Mouse (Mus musculus) activated CD4-positive, CD25-positive, alpha-beta regulatory T cell, adult 4 months (primary cell): ENCODE results near the gene Ankdd1b. TPM values are rescaled to one million over a fixed set of nuclear protein-coding genes. Genes with fewer than 3 reads are reported as not detected.
A peak's percentile ranks its signal among the peaks of the same experiment; 100 is the strongest.

Experiments
- ATAC-seq: one replicate; pipeline ENCODE4 v1.8.0; 2017
- polyA plus RNA-seq, 2 experiments: library from polyadenylated mRNA; unstranded; fragments of 100-300 nt; shearing (Covaris generic); gene quantifications; one replicate each; pipeline ENCODE4 v1.2.1; 2017

Ankdd1b gene
- polyA plus RNA-seq, 2 experiments from 2014 or later = not detected

DNA sequence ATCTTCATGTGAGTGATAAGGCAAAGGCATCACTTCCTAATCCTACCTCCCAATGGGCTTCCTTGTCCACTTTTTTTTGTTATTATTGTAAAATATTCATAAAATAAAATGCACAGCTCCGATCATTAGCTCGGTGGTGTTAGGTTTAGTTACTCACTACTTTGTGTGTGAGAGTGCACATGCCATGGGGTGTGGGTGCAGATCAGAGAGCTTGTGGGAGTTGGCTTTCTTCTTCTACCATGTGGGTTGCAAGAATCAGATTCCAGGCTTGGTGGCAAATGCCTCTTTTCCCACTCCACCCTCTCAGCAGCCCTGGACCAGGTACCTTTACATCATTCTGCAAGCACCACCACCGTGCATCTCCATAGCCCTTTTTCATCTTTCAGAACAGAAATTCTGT is 18.4 kb downstream of the Ankdd1b start:
- ATAC-seq = no peak

GRCm38 (mm10) chr13:96451386-96452140 is 19.4 kb downstream of the Ankdd1b start:
- ATAC-seq = no peak

- ATAC-seq = no peak
These were observed 20.1 kb downstream of the Ankdd1b start for GRCm38 (mm10) chr13:96450869-96451268.

DNA sequence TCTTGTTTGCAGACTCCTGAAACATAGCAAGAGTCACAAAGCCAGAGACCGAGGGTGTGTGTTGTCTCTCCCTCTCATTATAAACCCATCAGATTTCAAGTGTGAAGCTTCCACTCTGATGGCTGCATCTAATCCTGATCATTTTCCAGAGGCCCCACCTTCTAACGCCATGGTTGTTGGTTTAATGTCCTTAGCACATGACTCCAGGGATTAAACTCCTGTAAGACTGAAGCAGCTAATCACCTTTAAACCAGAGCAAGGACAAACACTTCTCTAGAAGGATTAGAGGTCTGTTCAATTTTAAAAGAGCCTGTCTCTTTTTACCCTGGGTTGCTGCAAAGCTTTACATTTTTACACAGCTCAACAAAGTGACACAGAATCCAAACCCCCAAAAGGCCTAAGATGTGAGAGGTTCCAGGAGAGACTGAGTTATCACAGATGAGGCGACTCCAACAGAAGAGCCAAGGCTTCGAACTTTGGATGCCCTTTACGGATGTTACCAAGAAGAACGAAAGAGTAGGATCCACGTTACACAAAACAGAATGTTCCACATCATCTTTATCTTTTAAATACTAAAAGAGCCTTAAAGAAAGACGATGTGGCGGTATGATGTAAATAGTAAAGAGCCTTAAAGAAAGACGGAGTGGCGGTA is 20.7 kb downstream of the Ankdd1b start:
- no peak for ATAC-seq

GRCm38 (mm10) chr13:96440436-96440835 is 30.6 kb downstream of the Ankdd1b start:
- no peak for ATAC-seq

- no peak for ATAC-seq
These were observed 34.1 kb downstream of the Ankdd1b start for GRCm38 (mm10) chr13:96436921-96437320.

- no peak for ATAC-seq
These were observed 35.2 kb downstream of the Ankdd1b start for GRCm38 (mm10) chr13:96435793-96436192.

GRCm38 (mm10) chr13:96434899-96435331 is 36.1 kb downstream of the Ankdd1b start:
- ATAC-seq = no peak

DNA sequence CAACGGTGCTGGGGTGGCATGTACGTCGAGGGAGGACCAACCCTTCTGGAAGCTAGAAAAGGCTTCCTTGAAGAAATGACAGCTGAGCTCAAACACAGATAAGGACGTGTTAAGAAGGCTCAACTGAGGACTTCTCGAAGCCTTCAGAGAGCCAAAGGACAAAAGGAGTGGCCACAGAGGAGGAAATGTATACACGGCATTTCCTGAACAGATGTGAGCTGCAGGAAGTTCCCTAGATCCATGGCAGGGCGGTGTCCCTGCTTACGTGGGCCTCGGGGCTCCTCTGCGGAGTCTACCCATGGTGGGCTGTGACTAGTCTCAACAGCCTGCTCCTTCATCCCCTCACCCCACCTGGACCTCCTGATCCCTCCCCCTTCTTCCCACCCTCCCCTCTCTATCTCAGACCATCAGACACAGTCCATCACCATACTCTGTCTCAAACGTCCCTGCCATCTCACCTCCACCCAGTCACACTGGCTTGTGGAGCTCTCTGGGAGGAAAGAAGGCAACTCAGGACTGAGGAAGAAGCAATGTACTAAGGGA is 37.3 kb downstream of the Ankdd1b start:
- ATAC-seq = peak; percentile 33

DNA sequence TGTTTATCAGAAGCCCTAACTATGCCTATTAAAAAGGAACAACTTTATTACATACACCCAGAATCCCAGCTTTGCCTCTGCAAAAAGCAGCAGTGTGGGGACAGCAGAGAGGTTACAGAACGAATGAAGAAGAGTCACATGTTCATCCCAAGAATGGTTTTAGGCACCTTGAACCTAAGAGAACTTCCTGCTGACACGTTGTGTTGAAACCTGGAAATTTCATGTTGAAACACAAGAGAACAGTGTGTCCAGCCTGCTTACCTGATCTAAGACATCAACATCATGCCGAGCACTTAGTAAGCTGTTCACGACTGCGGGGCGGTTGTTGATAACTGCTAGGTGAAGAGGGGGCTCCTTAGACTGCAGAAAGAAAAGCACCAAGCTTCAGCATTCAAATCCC is 38.0 kb downstream of the Ankdd1b start:
- ATAC-seq = no peak

GRCm38 (mm10) chr13:96432376-96432811 is 38.6 kb downstream of the Ankdd1b start:
- ATAC-seq = no peak

DNA sequence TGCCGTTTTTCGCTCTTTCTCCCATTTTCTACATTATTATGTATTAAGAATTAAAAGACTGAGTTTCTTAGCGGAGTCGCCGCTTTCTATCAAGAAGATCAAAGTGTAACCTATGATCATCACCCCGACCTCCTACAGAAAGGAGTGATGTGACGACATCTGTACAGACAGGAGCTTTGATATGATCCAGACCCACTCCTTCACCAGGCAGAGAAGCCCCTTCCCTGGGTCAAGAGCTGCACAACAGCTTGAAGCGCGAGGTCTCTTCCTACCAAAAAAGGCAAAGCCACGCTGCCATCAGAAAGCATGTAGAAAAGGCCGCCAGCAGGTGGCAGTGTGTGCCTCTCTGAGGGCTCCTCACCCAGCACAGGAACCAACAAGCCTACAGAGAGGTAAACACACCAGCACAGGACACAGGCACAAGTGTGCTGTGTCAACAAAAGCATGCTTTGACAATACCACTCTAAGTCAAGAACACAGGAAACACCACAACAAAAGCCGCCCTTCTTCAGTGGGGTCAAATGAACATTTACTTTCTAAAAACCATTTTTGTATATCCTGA is 39.3 kb downstream of the Ankdd1b start:
- peak; percentile 89 for ATAC-seq

GRCm38 (mm10) chr13:96428531-96428930 is 42.5 kb downstream of the Ankdd1b start:
- no peak for ATAC-seq

DNA sequence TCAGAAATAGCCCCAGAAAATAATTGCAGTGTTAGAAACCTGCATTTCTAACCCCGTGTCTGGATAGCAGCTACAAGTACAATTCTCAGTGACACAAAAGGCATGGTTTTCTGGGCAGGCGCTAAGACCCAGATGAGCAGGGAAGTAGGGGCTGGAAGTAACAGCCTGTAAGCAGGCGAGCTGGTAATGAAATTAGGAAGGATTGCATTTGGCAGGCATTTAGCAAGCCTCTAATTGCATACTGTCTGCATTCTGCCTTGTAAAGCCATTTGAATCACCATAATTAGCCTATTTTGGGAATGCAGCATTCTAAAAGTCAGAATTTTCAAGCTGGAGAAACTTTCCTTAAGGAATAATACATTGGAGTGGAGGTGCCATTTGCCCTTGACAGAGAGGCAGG is 45.0 kb downstream of the Ankdd1b start:
- ATAC-seq = no peak

DNA sequence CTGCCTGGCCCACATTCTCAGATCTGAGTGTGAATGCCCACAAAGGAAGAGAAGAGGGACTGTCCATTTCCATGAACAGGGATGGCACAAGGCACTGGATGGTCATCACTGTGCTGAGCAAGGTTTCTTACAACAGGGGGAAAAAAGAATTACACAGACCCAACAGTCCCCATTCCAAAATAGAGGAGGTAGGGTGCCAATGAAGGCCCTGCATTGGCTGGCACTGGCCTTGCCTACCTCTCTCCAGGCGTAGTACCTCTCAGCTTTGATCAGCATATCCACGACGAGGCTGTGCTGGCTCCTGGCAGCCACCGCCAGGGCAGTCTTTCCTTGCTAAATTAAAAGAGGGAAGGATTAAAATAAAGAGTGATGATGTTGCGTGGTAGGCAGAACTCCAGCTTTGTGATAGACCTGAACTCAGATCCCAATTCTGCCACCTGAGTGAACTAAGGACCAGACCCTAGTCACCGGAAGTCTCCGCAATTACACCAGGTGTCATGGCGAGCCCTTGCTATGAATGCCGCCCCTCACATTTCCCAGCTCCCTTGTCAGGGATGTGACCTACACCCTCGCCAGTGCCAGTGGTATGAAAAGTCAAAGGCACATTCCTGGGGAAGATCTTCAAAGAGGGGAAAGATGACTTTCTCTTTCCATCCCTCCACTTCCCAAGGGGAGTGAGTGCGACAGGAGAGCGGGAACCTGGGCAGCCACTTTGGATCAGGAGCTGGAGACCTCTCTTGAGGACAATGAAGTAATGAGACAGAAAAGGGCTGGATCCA is 46.3 kb downstream of the Ankdd1b start:
- no peak for ATAC-seq

DNA sequence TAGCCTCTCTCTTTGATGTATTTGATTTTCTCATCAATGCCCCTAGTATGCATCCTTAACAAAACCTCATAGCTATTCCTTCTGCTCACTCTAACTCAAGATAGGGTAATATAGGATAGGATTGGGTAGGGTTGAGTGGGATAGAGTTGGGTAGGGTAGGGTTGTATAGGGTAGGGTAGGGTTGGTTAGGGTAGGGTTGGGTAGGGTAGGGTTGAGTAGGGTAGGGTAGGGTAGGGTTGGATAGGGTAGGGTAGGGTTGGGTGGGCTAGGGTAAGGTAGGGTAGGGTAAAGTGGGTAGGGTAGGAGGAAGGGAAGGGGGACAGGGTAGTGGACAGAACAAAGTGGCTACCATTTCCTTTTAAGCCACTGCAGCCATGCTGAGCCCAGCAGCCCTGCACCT is 49.8 kb downstream of the Ankdd1b start:
- ATAC-seq = no peak

DNA sequence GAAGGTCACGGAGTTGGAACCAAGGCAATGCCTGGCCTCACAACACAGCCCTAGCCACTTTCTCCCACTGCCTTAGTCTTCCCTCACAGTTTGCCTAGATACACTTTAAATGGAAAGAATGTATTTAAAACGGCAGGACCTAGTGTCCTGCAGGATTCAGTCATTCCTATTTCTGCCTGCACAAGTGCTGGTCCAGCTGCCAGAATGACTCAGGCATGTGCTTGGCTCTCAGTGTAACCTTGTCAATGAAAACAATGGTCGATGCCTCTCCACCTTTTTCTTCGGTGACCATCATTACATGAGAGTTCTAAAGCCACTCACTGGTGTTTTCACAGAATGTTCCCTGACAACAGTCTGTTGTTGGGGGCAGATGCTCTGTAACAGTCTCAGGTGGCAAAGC is 52.5 kb downstream of the Ankdd1b start:
- no peak for ATAC-seq

- ATAC-seq = no peak
These were observed 53.7 kb downstream of the Ankdd1b start for GRCm38 (mm10) chr13:96417261-96417813.

DNA sequence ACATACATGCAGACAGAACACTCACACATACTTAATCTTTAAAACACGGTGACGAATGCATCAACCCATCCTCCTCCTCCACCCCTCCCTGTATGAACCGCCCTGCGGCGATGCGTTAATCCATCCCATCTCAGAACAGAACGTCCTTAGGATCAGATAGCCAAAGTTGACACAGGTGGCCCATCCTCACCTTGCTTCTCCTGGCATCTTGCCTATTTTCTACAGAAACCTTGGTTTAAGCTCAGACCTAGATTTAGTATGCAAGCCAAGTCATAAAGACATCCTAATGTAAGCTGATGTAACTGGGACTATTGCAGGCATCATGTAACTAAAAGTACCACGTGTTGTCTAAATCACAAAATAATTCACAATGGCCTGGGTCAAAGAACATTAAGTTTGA is 54.6 kb downstream of the Ankdd1b start:
- ATAC-seq = no peak

- no peak for ATAC-seq
These were observed 56.6 kb downstream of the Ankdd1b start for GRCm38 (mm10) chr13:96414384-96414783.

DNA sequence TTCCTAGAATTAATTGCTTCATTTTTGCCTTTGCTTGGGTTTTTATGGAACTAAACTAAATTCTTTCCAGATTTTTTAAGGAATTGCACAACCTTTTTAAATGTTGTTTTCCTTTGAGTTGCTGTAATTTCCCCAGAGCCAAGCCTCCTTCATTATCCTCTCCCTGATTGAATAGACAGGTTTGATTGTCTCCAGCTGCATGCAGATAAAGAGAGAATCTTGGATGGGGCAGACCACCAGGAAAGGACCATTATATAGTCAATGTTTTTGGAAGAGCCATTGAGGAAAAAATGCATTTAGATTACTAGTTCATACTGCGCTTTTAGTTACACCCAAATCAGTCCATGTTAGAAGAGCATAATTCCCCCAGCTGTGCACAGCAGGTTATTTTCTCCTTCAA is 62.2 kb downstream of the Ankdd1b start:
- ATAC-seq = no peak

- no peak for ATAC-seq
These were observed 64.0 kb downstream of the Ankdd1b start for GRCm38 (mm10) chr13:96407040-96407439.

DNA sequence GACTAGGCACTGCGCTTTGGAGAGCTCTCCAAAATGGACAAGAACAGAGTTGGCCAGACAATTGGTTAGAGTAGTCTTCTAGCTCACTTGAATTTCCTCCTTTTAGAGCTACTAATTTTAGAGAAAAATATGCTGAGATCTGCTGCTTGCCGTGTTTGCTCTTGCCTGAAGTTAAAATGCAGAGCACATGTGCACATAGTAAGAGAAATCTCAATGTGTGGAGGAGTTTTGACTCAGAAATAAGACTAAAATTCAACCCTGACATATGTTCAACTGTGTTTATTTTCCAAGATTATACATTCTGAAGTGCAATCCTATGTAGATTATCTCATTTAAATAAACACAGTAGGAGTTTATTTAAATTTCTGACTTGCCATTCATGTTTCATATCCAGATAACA is 65.5 kb downstream of the Ankdd1b start:
- no peak for ATAC-seq
